Mouse (Mus musculus) spleen, adult 18-20 months (tissue): ENCODE measurements around the gene Myo1h.

ENCODE experiments used
- DNase-seq, 2 experiments: peaks; one replicate each; pipeline ENCODE4 v3.0.0; 2022; ENCODE audit warnings: mixed read lengths in 2 of 2

Gene Myo1h

GRCm38 (mm10) chr5:114288874-114289273 is at the start of gene Myo1h:
Gene Myo1h (plus strand): TSS chr5:114289166.
- DNase-seq = no peak

GRCm38 (mm10) chr5:114239737-114240136 is 49.2 kb upstream of the Myo1h start:
- DNase-seq = no peak

- no peak for DNase-seq
These were observed 42.5 kb upstream of the Myo1h start for GRCm38 (mm10) chr5:114246465-114246864.

- peak in 1 of 2 experiments; percentile 49 for DNase-seq
These were observed 40.8 kb upstream of the Myo1h start for GRCm38 (mm10) chr5:114248174-114248589.

GRCm38 (mm10) chr5:114259495-114259894 is 29.5 kb upstream of the Myo1h start:
- no peak for DNase-seq

GRCm38 (mm10) chr5:114261494-114261893 is 27.5 kb upstream of the Myo1h start:
- no peak for DNase-seq

GRCm38 (mm10) chr5:114264030-114264459 is 24.9 kb upstream of the Myo1h start:
- DNase-seq = no peak

- DNase-seq = no peak
These were observed 24.2 kb upstream of the Myo1h start for GRCm38 (mm10) chr5:114264791-114265190.

GRCm38 (mm10) chr5:114268646-114269045 is 20.3 kb upstream of the Myo1h start:
- no peak for DNase-seq

GRCm38 (mm10) chr5:114269499-114269898 is 19.5 kb upstream of the Myo1h start:
- no peak for DNase-seq

- no peak for DNase-seq
These were observed 19.0 kb upstream of the Myo1h start for GRCm38 (mm10) chr5:114269984-114270383.

GRCm38 (mm10) chr5:114273693-114274402 is 15.1 kb upstream of the Myo1h start, which contains the start of gene Foxn4:
Gene Foxn4 (minus strand): TSS chr5:114273807.
- DNase-seq = no peak

- DNase-seq = no peak
These were observed 13.6 kb upstream of the Myo1h start for GRCm38 (mm10) chr5:114275339-114275738.

GRCm38 (mm10) chr5:114275991-114276390 is 13.0 kb upstream of the Myo1h start:
- no peak for DNase-seq

- no peak for DNase-seq
These were observed 9.4 kb upstream of the Myo1h start for GRCm38 (mm10) chr5:114279382-114280143.

- no peak for DNase-seq
These were observed 6.6 kb upstream of the Myo1h start for GRCm38 (mm10) chr5:114282346-114282745.

GRCm38 (mm10) chr5:114284604-114285397 is 4.2 kb upstream of the Myo1h start:
- no peak for DNase-seq

- DNase-seq = no peak
These were observed 3.6 kb upstream of the Myo1h start for GRCm38 (mm10) chr5:114285398-114285700.

GRCm38 (mm10) chr5:114286102-114286501 is 2.9 kb upstream of the Myo1h start:
- no peak for DNase-seq

GRCm38 (mm10) chr5:114286872-114287571 is 1.9 kb upstream of the Myo1h start:
- no peak for DNase-seq

GRCm38 (mm10) chr5:114288396-114288795 is 570 bp upstream of the Myo1h start:
- no peak for DNase-seq

GRCm38 (mm10) chr5:114290004-114290403 is 1.0 kb downstream of the Myo1h start:
- DNase-seq = no peak
